Mouse (Mus musculus) MEL (cell line): ENCODE data around the gene Pimreg.

ENCODE experiments used
- CTCF ChIP-seq, 3 experiments: IDR thresholded peaks in 2 of 3; conservative IDR thresholded peaks in 1 of 3; 2 replicates each; pipeline ENCODE4 v1.5.1; 2011 to 2012; ENCODE audit warnings: low read length in 3 of 3, low read depth in 2 of 3, mild to moderate bottlenecking in 2 of 3, improper control_type of control experiment in 1 of 3, inconsistent platforms in 1 of 3, mixed read lengths in 1 of 3, moderate library complexity in 1 of 3; ENCODE audit not compliant: control insufficient read depth in 1 of 3, insufficient read depth in 1 of 3, poor library complexity in 1 of 3, severe bottlenecking in 1 of 3
- EP300 ChIP-seq, 2 experiments: IDR thresholded peaks; 2 replicates each; pipeline ENCODE4 v1.6.1; 2011; ENCODE audit warnings: improper control_type of control experiment in 2 of 2, low read length in 2 of 2, low read depth in 1 of 2, mild to moderate bottlenecking in 1 of 2
- KAT2A ChIP-seq: conservative IDR thresholded peaks from 2 replicates; pipeline ENCODE4 v1.6.1; 2012; ENCODE audit warnings: low read depth, low read length, improper control_type of control experiment, inconsistent platforms
- MXI1 ChIP-seq: IDR thresholded peaks from 2 replicates; pipeline ENCODE4 v1.6.1; 2011; ENCODE audit warnings: mild to moderate bottlenecking, low read depth, low read length, improper control_type of control experiment
- POLR2A ChIP-seq, 2 experiments: IDR thresholded peaks; 2 replicates each; pipeline ENCODE4 v1.6.1; 2011 to 2012; ENCODE audit warnings: low read length in 2 of 2, mild to moderate bottlenecking in 2 of 2, control low read depth in 1 of 2, improper control_type of control experiment in 1 of 2, low read depth in 1 of 2, moderate library complexity in 1 of 2; ENCODE audit not compliant: control insufficient read depth in 1 of 2, insufficient read depth in 1 of 2, poor library complexity in 1 of 2

DNA sequence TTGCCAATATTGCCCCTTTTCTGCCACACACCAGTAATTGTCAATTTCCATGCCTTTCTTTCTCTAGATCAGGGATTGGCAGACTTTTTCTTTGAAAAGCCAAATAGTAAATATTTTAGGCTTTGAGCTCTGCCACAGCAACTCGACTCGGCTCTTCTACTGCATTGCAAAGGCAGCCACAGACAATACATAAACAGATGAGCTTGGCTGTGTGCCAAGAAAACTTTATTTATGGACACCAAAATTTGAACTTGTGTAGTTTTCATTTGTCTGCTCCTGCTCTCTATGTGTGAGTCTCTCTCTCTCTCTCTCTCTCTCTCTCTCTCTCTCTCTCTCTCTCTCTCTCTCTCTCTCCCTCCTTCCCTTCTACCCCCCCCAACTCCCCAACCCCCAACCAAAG is 13.3 kb downstream of the Pimreg start:
- no peak for TF ChIP-seq POLR2A (IDR thresholded peaks at IDR 0.05; ENCODE audit: control insufficient read depth in 1 of 2, insufficient read depth in 1 of 2, low read depth in 1 of 2, low read length in 2 of 2, poor library complexity in 1 of 2)
- TF ChIP-seq CTCF (IDR thresholded peaks at IDR 0.05 in 2 of 3, conservative IDR thresholded peaks at IDR 0.05 in 1 of 3; ENCODE audit: control insufficient read depth in 1 of 3, insufficient read depth in 1 of 3, low read depth in 2 of 3, low read length in 3 of 3, poor library complexity in 1 of 3, severe bottlenecking in 1 of 3): no peak
- no peak for TF ChIP-seq MXI1
- no peak for TF ChIP-seq KAT2A
- TF ChIP-seq EP300 (IDR thresholded peaks at IDR 0.05; ENCODE audit: low read depth in 1 of 2, low read length in 2 of 2): no peak
